Mouse (Mus musculus): ENCODE measurements at regions not wholly inside any gene's neighbourhood (a gene's known extent, or its start where the extent isn't known, plus 50 kb on each side); places are given as distances from the start of the nearest gene placed in this dataset.
"Not testable (repeated sequence)": the region's sequence is repeated elsewhere in the genome, so short reads cannot be mapped to it uniquely, and the experiment has no call there.

GRCm38 (mm10) chr9:85920745-85921614 is 78.8 kb downstream of the Tpbg start:
- no peak for DNase-seq

GRCm38 (mm10) chr9:85925259-85925658 is 83.1 kb downstream of the Tpbg start:
- no peak for DNase-seq

- DNase-seq: no peak
These were observed 90.0 kb downstream of the Tpbg start for GRCm38 (mm10) chr9:85932209-85932608.

GRCm38 (mm10) chr9:85943066-85943684 is 101.0 kb downstream of the Tpbg start:
- not testable (repeated sequence) for DNase-seq

- no peak for DNase-seq
These were observed 106.4 kb downstream of the Tpbg start for GRCm38 (mm10) chr9:85948495-85949137.

- no peak for DNase-seq
These were observed 109.6 kb downstream of the Tpbg start for GRCm38 (mm10) chr9:85951777-85952176.

GRCm38 (mm10) chr9:85970076-85970475 is 127.9 kb downstream of the Tpbg start:
- DNase-seq: no peak

GRCm38 (mm10) chr9:85981428-85981827 is 139.2 kb downstream of the Tpbg start:
- no peak for DNase-seq

GRCm38 (mm10) chr9:85983516-85983915 is 141.3 kb downstream of the Tpbg start:
- not testable (repeated sequence) for DNase-seq

- no peak for DNase-seq
These were observed 143.5 kb downstream of the Tpbg start for GRCm38 (mm10) chr9:85985671-85986070.

GRCm38 (mm10) chr9:85986142-85986541 is 144.0 kb downstream of the Tpbg start:
- DNase-seq: no peak

- no peak for DNase-seq
These were observed 160.8 kb downstream of the Tpbg start for GRCm38 (mm10) chr9:86002996-86003395.

- no peak for DNase-seq
These were observed 169.5 kb downstream of the Tpbg start for GRCm38 (mm10) chr9:86011661-86012060.

GRCm38 (mm10) chr9:86015841-86016240 is 173.7 kb downstream of the Tpbg start:
- DNase-seq: no peak

GRCm38 (mm10) chr9:86020133-86020532 is 178.0 kb downstream of the Tpbg start:
- DNase-seq: no peak

GRCm38 (mm10) chr9:86020765-86021164 is 178.6 kb downstream of the Tpbg start:
- DNase-seq: no peak

- DNase-seq: no peak
These were observed 188.6 kb downstream of the Tpbg start for GRCm38 (mm10) chr9:86030738-86031137.

- DNase-seq: no peak
These were observed 201.9 kb downstream of the Tpbg start for GRCm38 (mm10) chr9:86044098-86044497.

- no peak for DNase-seq
These were observed 215.9 kb downstream of the Tpbg start for GRCm38 (mm10) chr9:86058116-86058515.

GRCm38 (mm10) chr9:86060049-86060448 is 217.9 kb downstream of the Tpbg start:
- no peak for DNase-seq

- no peak for DNase-seq
These were observed 219.1 kb downstream of the Tpbg start for GRCm38 (mm10) chr9:86061230-86061629.

- DNase-seq: no peak
These were observed 237.1 kb downstream of the Tpbg start for GRCm38 (mm10) chr9:86079275-86079674.

- DNase-seq: no peak
These were observed 239.7 kb downstream of the Tpbg start for GRCm38 (mm10) chr9:86081873-86082272.

Data from adrenal gland, postnatal 25 days (tissue).